15 mouse cellular contexts compared by ENCODE assay signal in genomic region chr15:93705651-93706050, GRCm38 (mm10).
"Had no signal": no experiment of that assay in that cellular context is flagged by ENCODE, and none has a peak within 500 bp of the region (broad histone marks: within the 10 kb centered on the region; RNA-seq: fewer than 3 reads in every experiment).

No protein-coding gene starts in this region.

- DNase-seq: kidney, adult 2 months; kidney, postnatal 25 days; left cerebral cortex, postnatal 4 days; lung, adult 2 months; lung, postnatal 10 days; lung, postnatal 4 days; midbrain, embryonic 14.5 days; thymus, adult 18-20 months; thymus, postnatal 36 days had no signal

- H3K27ac ChIP-seq: kidney, postnatal 0 days; liver, embryonic 12.5 days; liver, embryonic 15.5 days had no signal

- H3K9ac ChIP-seq: limb, embryonic 13.5 days; liver, embryonic 12.5 days; liver, embryonic 15.5 days had no signal

- H3K36me3 ChIP-seq: limb, embryonic 13.5 days; liver, embryonic 12.5 days; liver, embryonic 15.5 days had no signal

- H3K9me3 ChIP-seq: limb, embryonic 13.5 days; liver, embryonic 12.5 days; liver, embryonic 15.5 days had no signal

- H3K27me3 ChIP-seq: limb, embryonic 13.5 days; liver, embryonic 12.5 days; liver, embryonic 15.5 days had no signal

- H3K4me1 ChIP-seq: liver, embryonic 12.5 days; liver, embryonic 15.5 days had no signal

- H3K4me2 ChIP-seq: limb, embryonic 13.5 days; liver, embryonic 12.5 days; liver, embryonic 15.5 days; midbrain, embryonic 11.5 days had no signal

- H3K4me3 ChIP-seq: limb, embryonic 13.5 days; liver, embryonic 12.5 days; liver, embryonic 15.5 days had no signal

- ATAC-seq: intestine, postnatal 0 days; liver, embryonic 12.5 days had no signal
